Mouse (Mus musculus): ENCODE results near the gene Hgd. TPM values are rescaled to one million over a fixed set of nuclear protein-coding genes. Genes with fewer than 3 reads are reported as not detected.

Hgd gene
- polyA plus RNA-seq, 2 experiments, result 0.20 TPM; not detected in 1

DNA sequence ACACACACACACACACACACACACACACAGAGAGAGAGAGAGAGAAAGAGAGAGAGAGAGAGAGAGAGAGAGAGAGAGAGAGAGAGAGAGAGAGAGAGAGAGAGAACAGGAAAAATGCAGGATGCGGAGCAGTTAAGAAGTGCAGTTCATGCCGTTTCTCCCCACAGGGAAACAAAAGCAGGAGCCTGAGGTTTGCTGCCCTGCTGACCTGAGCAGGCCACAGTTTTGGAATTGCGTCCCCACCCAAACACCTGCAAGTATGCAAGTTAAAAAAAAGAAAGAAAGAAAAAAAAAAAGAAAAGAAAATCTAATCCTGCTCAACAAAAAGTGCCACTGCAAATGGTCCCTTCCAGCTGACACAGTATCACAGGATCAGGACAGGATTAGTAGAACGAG, 96.7 kb downstream of the Hgd start:
- no peak overlapping the region for H3K27ac ChIP-seq (replicated peaks; ENCODE audit: low read depth, low read length)
- no peak overlapping the region for H3K9ac ChIP-seq (ENCODE audit: low read depth, low read length, severe bottlenecking)
- no peaks in the 10 kb centered on the region for H3K27me3 ChIP-seq (ENCODE audit: control insufficient read depth, insufficient read depth, low read length)
- WGBS, result 38% methylated on average over 4 of the region's 4 CpGs
- TF ChIP-seq POLR2A (IDR thresholded peaks at IDR 0.05; ENCODE audit: borderline replicate concordance, extremely low read depth, insufficient read depth, insufficient read length), result no peak
- H3K4me1 ChIP-seq (ENCODE audit: control insufficient read depth, insufficient read depth, low read length), result peaks cover 2% of the 10 kb centered on the region; the same call in 1 of the 2 replicates
- no peak overlapping the region for H3K4me2 ChIP-seq (replicated peaks; ENCODE audit: low read depth, low read length, severe bottlenecking)
- ATAC-seq (ENCODE audit: low FRiP score, low read depth), result no peak
- DNase-seq (ENCODE audit: low spot score), result no peak
- no peak overlapping the region for H3K4me3 ChIP-seq (replicated peaks; ENCODE audit: low read length)
- H3K9me3 ChIP-seq (ENCODE audit: control insufficient read depth, low read length), result no peaks in the 10 kb centered on the region
- no peaks in the 10 kb centered on the region for H3K36me3 ChIP-seq (ENCODE audit: control insufficient read depth, insufficient read depth, low read length)

DNA sequence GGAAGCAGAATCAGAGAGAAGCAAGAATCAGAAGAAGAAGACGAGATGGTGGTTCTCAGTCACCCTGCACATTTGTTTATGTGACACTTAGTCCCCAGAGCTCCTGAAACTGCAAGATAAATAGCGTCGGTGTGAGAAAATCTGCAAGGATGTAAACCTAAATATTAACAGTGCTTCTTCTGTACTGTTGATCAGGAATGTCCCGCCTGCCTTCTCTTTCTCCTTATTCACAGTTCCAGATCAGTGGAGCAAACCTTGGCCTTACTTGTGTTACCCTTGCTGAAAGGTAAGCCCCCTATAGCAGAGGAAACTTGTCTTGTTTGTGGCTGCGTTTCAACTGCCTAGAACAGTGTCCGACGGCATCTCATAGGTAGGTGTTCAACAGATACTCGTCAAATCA, 97.6 kb downstream of the Hgd start:
- Histone ChIP-seq H3K4me3 (replicated peaks; ENCODE audit: low read length) (no peak overlapping the region), H3K36me3 (ENCODE audit: control insufficient read depth, insufficient read depth, low read length) (no peaks in the 10 kb centered on the region), H3K27me3 (ENCODE audit: control insufficient read depth, insufficient read depth, low read length) (no peaks in the 10 kb centered on the region), H3K9ac (ENCODE audit: low read depth, low read length, severe bottlenecking) (no peak overlapping the region), H3K9me3 (ENCODE audit: control insufficient read depth, low read length) (no peaks in the 10 kb centered on the region), H3K27ac (replicated peaks; ENCODE audit: low read depth, low read length) (no peak overlapping the region), H3K4me2 (replicated peaks; ENCODE audit: low read depth, low read length, severe bottlenecking) (no peak overlapping the region), H3K4me1 (ENCODE audit: control insufficient read depth, insufficient read depth, low read length) (peaks cover 2% of the 10 kb centered on the region; the same call in 1 of the 2 replicates)
- ATAC-seq (ENCODE audit: low FRiP score, low read depth) (no peak), DNase-seq (ENCODE audit: low spot score) (no peak)
- TF ChIP-seq POLR2A (IDR thresholded peaks at IDR 0.05; ENCODE audit: borderline replicate concordance, extremely low read depth, insufficient read depth, insufficient read length), result no peak
- 91% methylated on average over 8 of the region's 8 CpGs for WGBS

DNA sequence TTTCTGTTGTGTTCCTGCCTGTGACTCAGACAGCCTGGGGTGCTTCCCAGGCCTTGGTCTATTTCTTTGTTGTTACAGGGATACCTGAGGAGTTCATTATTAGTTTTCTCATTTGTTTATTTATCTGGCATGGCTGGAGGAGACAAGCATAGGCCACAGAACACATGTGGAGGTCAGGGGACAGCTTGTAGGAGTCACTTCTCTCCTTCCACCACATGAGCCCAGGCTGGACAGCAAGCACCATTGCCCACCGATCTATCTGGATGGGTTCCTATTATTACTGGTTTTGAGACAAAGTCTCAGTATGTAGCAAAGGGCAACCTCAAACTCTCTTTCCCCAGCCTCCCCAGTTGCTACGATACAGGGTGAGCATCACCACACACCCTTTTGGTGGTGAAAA, 100.3 kb downstream of the Hgd start:
- Histone ChIP-seq H3K36me3 (ENCODE audit: control insufficient read depth, insufficient read depth, low read length) (no peaks in the 10 kb centered on the region), H3K27ac (replicated peaks; ENCODE audit: low read depth, low read length) (no peak overlapping the region), H3K4me3 (replicated peaks; ENCODE audit: low read length) (no peak overlapping the region), H3K4me2 (replicated peaks; ENCODE audit: low read depth, low read length, severe bottlenecking) (no peak overlapping the region), H3K9me3 (ENCODE audit: control insufficient read depth, low read length) (no peaks in the 10 kb centered on the region), H3K4me1 (ENCODE audit: control insufficient read depth, insufficient read depth, low read length) (peaks cover 18% of the 10 kb centered on the region), H3K27me3 (ENCODE audit: control insufficient read depth, insufficient read depth, low read length) (no peaks in the 10 kb centered on the region), H3K9ac (ENCODE audit: low read depth, low read length, severe bottlenecking) (no peak overlapping the region)
- 81% methylated on average over 2 of the region's 2 CpGs for WGBS
- no peak for TF ChIP-seq POLR2A (IDR thresholded peaks at IDR 0.05; ENCODE audit: borderline replicate concordance, extremely low read depth, insufficient read depth, insufficient read length)
- DNase-seq (ENCODE audit: low spot score) (no peak), ATAC-seq (ENCODE audit: low FRiP score, low read depth) (no peak)

DNA sequence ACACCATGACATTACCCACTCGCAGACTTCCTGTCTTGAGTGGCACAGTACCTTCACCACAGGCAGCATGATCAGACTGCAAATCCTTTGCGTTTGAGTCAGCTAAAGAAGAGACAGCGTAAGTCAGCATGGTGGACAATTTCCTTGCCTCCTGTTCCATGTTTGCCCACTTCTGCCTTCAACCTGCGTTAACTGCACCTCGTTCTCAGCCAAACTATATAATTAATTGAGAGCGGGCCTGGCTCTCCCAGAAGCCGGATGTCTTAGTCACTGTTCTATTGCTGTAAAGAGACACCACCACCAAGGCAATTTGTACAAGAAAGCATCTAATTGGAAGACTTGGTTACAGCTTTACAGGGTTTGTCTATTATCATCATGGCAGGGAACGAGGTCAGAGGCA, 100.9 kb downstream of the Hgd start:
- H3K4me3 ChIP-seq (replicated peaks; ENCODE audit: low read length), result no peak overlapping the region
- no peak overlapping the region for H3K9ac ChIP-seq (ENCODE audit: low read depth, low read length, severe bottlenecking)
- DNase-seq (ENCODE audit: low spot score) (no peak), ATAC-seq (ENCODE audit: low FRiP score, low read depth) (no peak)
- H3K36me3 ChIP-seq (ENCODE audit: control insufficient read depth, insufficient read depth, low read length), result no peaks in the 10 kb centered on the region
- peaks cover 23% of the 10 kb centered on the region for H3K4me1 ChIP-seq (ENCODE audit: control insufficient read depth, insufficient read depth, low read length)
- H3K4me2 ChIP-seq (replicated peaks; ENCODE audit: low read depth, low read length, severe bottlenecking), result no peak overlapping the region
- H3K27me3 ChIP-seq (ENCODE audit: control insufficient read depth, insufficient read depth, low read length), result no peaks in the 10 kb centered on the region
- H3K9me3 ChIP-seq (ENCODE audit: control insufficient read depth, low read length), result no peaks in the 10 kb centered on the region
- no peak for TF ChIP-seq POLR2A (IDR thresholded peaks at IDR 0.05; ENCODE audit: borderline replicate concordance, extremely low read depth, insufficient read depth, insufficient read length)
- WGBS, result 57% methylated on average over 8 of the region's 8 CpGs
- H3K27ac ChIP-seq (replicated peaks; ENCODE audit: low read depth, low read length), result no peak overlapping the region

Other genes starting within 250 kb of the Hgd start
- gene Stxbp5l, start 195.2 kb upstream of the Hgd start, polyA plus RNA-seq (2012; rRNA removed), result 0.08 TPM in 2 replicates
- gene Stxbp5l, start 195.2 kb upstream of the Hgd start, polyA plus RNA-seq (2014; fragmentation: Nextera tagmentation; extraction: Ambion mirVana), result 0.10 and 0.22 TPM in 2 replicates
- gene Gtf2e1, start 40.4 kb upstream of the Hgd start, polyA plus RNA-seq (2012; rRNA removed), result 17.7 and 23.0 TPM in 2 replicates
- gene Gtf2e1, start 40.4 kb upstream of the Hgd start, polyA plus RNA-seq (2014; fragmentation: Nextera tagmentation; extraction: Ambion mirVana), result 28.2 and 28.9 TPM in 2 replicates
- 11.9 and 14.2 TPM in 2 replicates for gene Rabl3, start 40.3 kb upstream of the Hgd start, polyA plus RNA-seq (2012; rRNA removed)
- 27.8 TPM in 2 replicates for gene Rabl3, start 40.3 kb upstream of the Hgd start, polyA plus RNA-seq (2014; fragmentation: Nextera tagmentation; extraction: Ambion mirVana)
- gene Ndufb4, start 74.3 kb downstream of the Hgd start, polyA plus RNA-seq (2012; rRNA removed), result 54.9 and 62.5 TPM in 2 replicates
- 56.3 and 56.5 TPM in 2 replicates for gene Ndufb4, start 74.3 kb downstream of the Hgd start, polyA plus RNA-seq (2014; fragmentation: Nextera tagmentation; extraction: Ambion mirVana)
- 478 and 520 TPM in 2 replicates for gene Fstl1, start 196.7 kb downstream of the Hgd start, polyA plus RNA-seq (2012; rRNA removed)
- gene Fstl1, start 196.7 kb downstream of the Hgd start, polyA plus RNA-seq (2014; fragmentation: Nextera tagmentation; extraction: Ambion mirVana), result 865 and 910 TPM in 2 replicates

All from limb, embryonic 14.5 days (tissue).